Mouse (Mus musculus): Measurements from ENCODE around the gene Ckb. TPM values are rescaled to one million over a fixed set of nuclear protein-coding genes. Genes with fewer than 3 reads are reported as not detected.
"Not testable (repeated sequence)": the region's sequence is repeated elsewhere in the genome, so short reads cannot be mapped to it uniquely, and the experiment has no call there.

Ckb gene
- 607 and 634 TPM in 2 replicates for polyA plus RNA-seq (2015; fragmentation: Nextera tagmentation; extraction: Ambion mirVana)

- H3K9me3 ChIP-seq = no peaks in the 10 kb centered on the region
- under 1% methylated on average over 31 of the region's 31 CpGs for WGBS
- peaks cover 48% of the 10 kb centered on the region for H3K4me1 ChIP-seq
- peak within 1 kb of the TSS; percentile 44; the same call in 1 of the 2 replicates for H3K27ac ChIP-seq
- H3K4me2 ChIP-seq = peak within 1 kb of the TSS; percentile 96
- no peaks in the 10 kb centered on the region for H3K36me3 ChIP-seq
- peaks cover 28% of the 10 kb centered on the region for H3K27me3 ChIP-seq (replicated peaks)
- peak; percentile 45; the same call in 1 of the 2 replicates for ATAC-seq (ENCODE audit: insufficient read depth, low FRiP score, low read depth)
- peak within 1 kb of the TSS; percentile 61 for H3K4me3 ChIP-seq (replicated peaks)
- peak within 1 kb of the TSS; percentile 61 for H3K9ac ChIP-seq
Observed at GRCm38 (mm10) chr12:111672176-111672575, at the start of gene Ckb. TSS of gene Ckb (minus strand) at chr12:111672338.

- ATAC-seq (ENCODE audit: insufficient read depth, low FRiP score, low read depth) = no peak
- Histone ChIP-seq H3K4me2 (no peak overlapping the region), H3K27ac (no peak overlapping the region), H3K9me3 (no peaks in the 10 kb centered on the region), H3K4me1 (no peaks in the 10 kb centered on the region), H3K36me3 (0 out of 2 replicates have a peak, but pooled peaks cover 4% of the 10 kb centered on the region), H3K27me3 (replicated peaks) (no peaks in the 10 kb centered on the region), H3K9ac (no peak overlapping the region), H3K4me3 (replicated peaks) (no peak overlapping the region)
- 85% methylated on average over 4 of the region's 4 CpGs for WGBS
Observed at GRCm38 (mm10) chr12:111720222-111720621, 48.1 kb upstream of the Ckb start.

GRCm38 (mm10) chr12:111718656-111719055, 46.5 kb upstream of the Ckb start:
- Histone ChIP-seq H3K9me3 (no peaks in the 10 kb centered on the region), H3K4me1 (peaks cover 13% of the 10 kb centered on the region), H3K4me2 (no peak overlapping the region), H3K4me3 (replicated peaks) (no peak overlapping the region), H3K27me3 (replicated peaks) (no peaks in the 10 kb centered on the region), H3K9ac (no peak overlapping the region), H3K36me3 (0 out of 2 replicates have a peak, but pooled peaks cover 4% of the 10 kb centered on the region), H3K27ac (no peak overlapping the region)
- 63% methylated on average over 8 of the region's 8 CpGs for WGBS
- ATAC-seq (ENCODE audit: insufficient read depth, low FRiP score, low read depth) = no peak

GRCm38 (mm10) chr12:111716505-111716904, 44.4 kb upstream of the Ckb start:
- WGBS = 96% methylated on average over 7 of the region's 7 CpGs
- Histone ChIP-seq H3K9ac (no peak overlapping the region), H3K27ac (no peak overlapping the region), H3K4me3 (replicated peaks) (no peak overlapping the region), H3K27me3 (replicated peaks) (no peaks in the 10 kb centered on the region), H3K4me2 (no peak overlapping the region), H3K4me1 (peaks cover 18% of the 10 kb centered on the region), H3K9me3 (no peaks in the 10 kb centered on the region), H3K36me3 (0 out of 2 replicates have a peak, but pooled peaks cover 4% of the 10 kb centered on the region)
- ATAC-seq (ENCODE audit: insufficient read depth, low FRiP score, low read depth) = no peak

GRCm38 (mm10) chr12:111713880-111714279, 41.7 kb upstream of the Ckb start:
- H3K9ac ChIP-seq = not testable (repeated sequence)

GRCm38 (mm10) chr12:111713004-111713651, 41.0 kb upstream of the Ckb start, which contains the start of the genes Bag5 and Apopt1:
TSS of gene Bag5 (minus strand) at chr12:111713257.
TSS of gene Apopt1 (plus strand) at chr12:111713261.
- peak within 1 kb of the TSS; percentile 84 for H3K9ac ChIP-seq
- H3K4me1 ChIP-seq = peaks cover 20% of the 10 kb centered on the region
- peak within 1 kb of the TSS; percentile 72 for H3K4me2 ChIP-seq
- ATAC-seq (ENCODE audit: insufficient read depth, low FRiP score, low read depth) = peak; percentile 94
- H3K27me3 ChIP-seq (replicated peaks) = no peaks in the 10 kb centered on the region
- H3K27ac ChIP-seq = peak within 1 kb of the TSS; percentile 62
- H3K9me3 ChIP-seq = no peaks in the 10 kb centered on the region
- peaks cover 28% of the 10 kb centered on the region for H3K36me3 ChIP-seq
- WGBS = 0% methylated on average over 81 of the region's 86 CpGs
- peak within 1 kb of the TSS; percentile 77 for H3K4me3 ChIP-seq (replicated peaks)

More at GRCm38 (mm10) chr12:111713880-111714279, 41.7 kb upstream of the Ckb start:
- Histone ChIP-seq H3K4me3 (replicated peaks) (peak overlapping the region; percentile 77), H3K4me2 (peak overlapping the region; percentile 72), H3K36me3 (peaks cover 25% of the 10 kb centered on the region), H3K4me1 (peaks cover 20% of the 10 kb centered on the region)
- H3K27me3 ChIP-seq (replicated peaks); H3K27ac ChIP-seq; H3K9me3 ChIP-seq; ATAC-seq (ENCODE audit: insufficient read depth, low FRiP score, low read depth): not testable (repeated sequence)
- 70% methylated on average over 6 of the region's 6 CpGs for WGBS

GRCm38 (mm10) chr12:111712476-111712875, 40.3 kb upstream of the Ckb start:
- H3K9ac ChIP-seq = peak overlapping the region; percentile 84
- no peaks in the 10 kb centered on the region for H3K27me3 ChIP-seq (replicated peaks)
- ATAC-seq (ENCODE audit: insufficient read depth, low FRiP score, low read depth) = peak; percentile 47; the same call in 1 of the 2 replicates
- H3K27ac ChIP-seq = peak overlapping the region; percentile 62
- H3K36me3 ChIP-seq = peaks cover 32% of the 10 kb centered on the region
- WGBS = under 1% methylated on average over 33 of the region's 33 CpGs
- H3K9me3 ChIP-seq = no peaks in the 10 kb centered on the region
- H3K4me1 ChIP-seq = peaks cover 20% of the 10 kb centered on the region
- H3K4me3 ChIP-seq (replicated peaks) = peak overlapping the region; percentile 77
- H3K4me2 ChIP-seq = peak overlapping the region; percentile 72

GRCm38 (mm10) chr12:111710091-111710490, 38.0 kb upstream of the Ckb start:
- 90% methylated on average over 10 of the region's 10 CpGs for WGBS

GRCm38 (mm10) chr12:111708181-111708580, 36.0 kb upstream of the Ckb start:
- no peaks in the 10 kb centered on the region for H3K27me3 ChIP-seq (replicated peaks)
- no peaks in the 10 kb centered on the region for H3K9me3 ChIP-seq
- peaks cover 21% of the 10 kb centered on the region for H3K4me1 ChIP-seq
- ATAC-seq (ENCODE audit: insufficient read depth, low FRiP score, low read depth) = no peak
- WGBS = 72% methylated on average over 4 of the region's 4 CpGs
- H3K27ac ChIP-seq = no peak overlapping the region
- H3K4me3 ChIP-seq (replicated peaks) = no peak overlapping the region
- peaks cover 28% of the 10 kb centered on the region for H3K36me3 ChIP-seq
- H3K9ac ChIP-seq = no peak overlapping the region
- H3K4me2 ChIP-seq = no peak overlapping the region

More at GRCm38 (mm10) chr12:111710091-111710490, 38.0 kb upstream of the Ckb start:
- H3K4me2 ChIP-seq = no peak overlapping the region
- H3K9ac ChIP-seq = no peak overlapping the region
- H3K27me3 ChIP-seq (replicated peaks) = no peaks in the 10 kb centered on the region
- ATAC-seq (ENCODE audit: insufficient read depth, low FRiP score, low read depth) = no peak
- peaks cover 28% of the 10 kb centered on the region for H3K36me3 ChIP-seq
- no peaks in the 10 kb centered on the region for H3K9me3 ChIP-seq
- H3K4me1 ChIP-seq = peaks cover 26% of the 10 kb centered on the region
- H3K4me3 ChIP-seq (replicated peaks) = no peak overlapping the region
- H3K27ac ChIP-seq = no peak overlapping the region

GRCm38 (mm10) chr12:111705186-111705973, 33.2 kb upstream of the Ckb start:
- H3K27me3 ChIP-seq (replicated peaks) = no peaks in the 10 kb centered on the region
- 40% methylated on average over 15 of the region's 15 CpGs for WGBS
- peaks cover 14% of the 10 kb centered on the region for H3K4me1 ChIP-seq
- H3K36me3 ChIP-seq = peaks cover 21% of the 10 kb centered on the region
- H3K9me3 ChIP-seq = no peaks in the 10 kb centered on the region
- ATAC-seq (ENCODE audit: insufficient read depth, low FRiP score, low read depth) = no peak; the same call in 1 of the 2 replicates
- no peak overlapping the region for H3K4me2 ChIP-seq
- H3K27ac ChIP-seq = peak overlapping the region; percentile 57; the same call in 1 of the 2 replicates
- H3K9ac ChIP-seq = no peak overlapping the region
- no peak overlapping the region for H3K4me3 ChIP-seq (replicated peaks)

- Histone ChIP-seq H3K9me3 (no peaks in the 10 kb centered on the region), H3K27ac (peak overlapping the region; percentile 57; the same call in 1 of the 2 replicates), H3K4me3 (replicated peaks) (no peak overlapping the region), H3K9ac (no peak overlapping the region), H3K36me3 (peaks cover 15% of the 10 kb centered on the region; the same call in 1 of the 2 replicates), H3K4me2 (no peak overlapping the region), H3K4me1 (peaks cover 14% of the 10 kb centered on the region), H3K27me3 (replicated peaks) (no peaks in the 10 kb centered on the region)
- ATAC-seq (ENCODE audit: insufficient read depth, low FRiP score, low read depth) = peak; percentile 69; the same call in 1 of the 2 replicates
- 45% methylated on average over 9 of the region's 9 CpGs for WGBS
Observed at GRCm38 (mm10) chr12:111704609-111705008, 32.5 kb upstream of the Ckb start.

Measured in stomach, embryonic 15.5 days (tissue).